Mouse (Mus musculus): Measurements from ENCODE around the gene Mrps6. TPM values are rescaled to one million over a fixed set of nuclear protein-coding genes. Genes with fewer than 3 reads are reported as not detected.

The Mrps6 gene
- polyA plus RNA-seq, 1 experiment = 323 TPM

- Histone ChIP-seq H3K79me3 (ENCODE audit: low read depth) (no peaks in the 10 kb centered on the region), H3K4me3 (ENCODE audit: insufficient read depth, poor library complexity, severe bottlenecking) (no peak overlapping the region), H3ac (ENCODE audit: control insufficient read depth, insufficient read length, low read depth) (no peak overlapping the region), H3K36me3 (ENCODE audit: control insufficient read depth, insufficient read depth) (no peaks in the 10 kb centered on the region), H3K27me3 (ENCODE audit: control insufficient read depth, insufficient read depth, insufficient read length) (peaks cover 4% of the 10 kb centered on the region), H3K79me2 (ENCODE audit: control insufficient read depth, insufficient read depth) (no peaks in the 10 kb centered on the region)
- no peak for TF ChIP-seq MAX (IDR thresholded peaks at IDR 0.05)
- no peak for TF ChIP-seq CTCF (IDR thresholded peaks at IDR 0.05; ENCODE audit: control insufficient read depth, insufficient read depth, insufficient read length)
- no peak for TF ChIP-seq MYOG (IDR thresholded peaks at IDR 0.05; ENCODE audit: control insufficient read depth, extremely low read depth, insufficient read length)
- no peak for TF ChIP-seq FOSL1 (IDR thresholded peaks at IDR 0.05; ENCODE audit: insufficient read depth, low read length, poor library complexity, severe bottlenecking)
- no peak for TF ChIP-seq MYOD1 (IDR thresholded peaks at IDR 0.05; ENCODE audit: control insufficient read depth, insufficient read length, low read depth)
- TF ChIP-seq CEBPB (IDR thresholded peaks at IDR 0.05; ENCODE audit: low read depth) = no peak
Measured at GRCm38 (mm10) chr16:92148367-92148728, 90.3 kb downstream of the Mrps6 start.

GRCm38 (mm10) chr16:92150975-92151374 lies 92.9 kb downstream of the Mrps6 start:
- H3K36me3 ChIP-seq (ENCODE audit: control insufficient read depth, insufficient read depth) = no peaks in the 10 kb centered on the region
- TF ChIP-seq CEBPB (IDR thresholded peaks at IDR 0.05; ENCODE audit: low read depth) (no peak), MYOD1 (IDR thresholded peaks at IDR 0.05; ENCODE audit: control insufficient read depth, insufficient read length, low read depth) (no peak), USF1 (IDR thresholded peaks at IDR 0.05; ENCODE audit: low read depth) (no peak), MYOG (IDR thresholded peaks at IDR 0.05; ENCODE audit: control insufficient read depth, extremely low read depth, insufficient read length) (no peak), FOSL1 (IDR thresholded peaks at IDR 0.05; ENCODE audit: insufficient read depth, low read length, poor library complexity, severe bottlenecking) (no peak), CTCF (IDR thresholded peaks at IDR 0.05; ENCODE audit: control insufficient read depth, insufficient read depth, insufficient read length) (no peak), MAX (IDR thresholded peaks at IDR 0.05) (no peak)
- H3K79me2 ChIP-seq (ENCODE audit: control insufficient read depth, insufficient read depth) = no peaks in the 10 kb centered on the region
- H3K4me3 ChIP-seq (ENCODE audit: insufficient read depth, poor library complexity, severe bottlenecking) = no peak overlapping the region
- H3K79me3 ChIP-seq (ENCODE audit: low read depth) = no peaks in the 10 kb centered on the region
- H3ac ChIP-seq (ENCODE audit: control insufficient read depth, insufficient read length, low read depth) = no peak overlapping the region
- H3K27me3 ChIP-seq (ENCODE audit: control insufficient read depth, insufficient read depth, insufficient read length) = peaks cover 4% of the 10 kb centered on the region

- H3K4me3 ChIP-seq (ENCODE audit: insufficient read depth, poor library complexity, severe bottlenecking) = no peak overlapping the region
- TF ChIP-seq MAX (IDR thresholded peaks at IDR 0.05) (no peak), CTCF (IDR thresholded peaks at IDR 0.05; ENCODE audit: control insufficient read depth, insufficient read depth, insufficient read length) (no peak), MYOD1 (IDR thresholded peaks at IDR 0.05; ENCODE audit: control insufficient read depth, insufficient read length, low read depth) (no peak), USF1 (IDR thresholded peaks at IDR 0.05; ENCODE audit: low read depth) (no peak), CEBPB (IDR thresholded peaks at IDR 0.05; ENCODE audit: low read depth) (no peak), MYOG (IDR thresholded peaks at IDR 0.05; ENCODE audit: control insufficient read depth, extremely low read depth, insufficient read length) (no peak), FOSL1 (IDR thresholded peaks at IDR 0.05; ENCODE audit: insufficient read depth, low read length, poor library complexity, severe bottlenecking) (no peak)
- H3K36me3 ChIP-seq (ENCODE audit: control insufficient read depth, insufficient read depth) = no peaks in the 10 kb centered on the region
- H3K79me2 ChIP-seq (ENCODE audit: control insufficient read depth, insufficient read depth) = no peaks in the 10 kb centered on the region
- no peak overlapping the region for H3ac ChIP-seq (ENCODE audit: control insufficient read depth, insufficient read length, low read depth)
- H3K79me3 ChIP-seq (ENCODE audit: low read depth) = no peaks in the 10 kb centered on the region
- no peaks in the 10 kb centered on the region for H3K27me3 ChIP-seq (ENCODE audit: control insufficient read depth, insufficient read depth, insufficient read length)
Measured at GRCm38 (mm10) chr16:92158021-92158455, 100.0 kb downstream of the Mrps6 start.

- Histone ChIP-seq H3K36me3 (ENCODE audit: control insufficient read depth, insufficient read depth) (no peaks in the 10 kb centered on the region), H3ac (ENCODE audit: control insufficient read depth, insufficient read length, low read depth) (no peak overlapping the region), H3K79me3 (ENCODE audit: low read depth) (no peaks in the 10 kb centered on the region), H3K79me2 (ENCODE audit: control insufficient read depth, insufficient read depth) (no peaks in the 10 kb centered on the region), H3K4me3 (ENCODE audit: insufficient read depth, poor library complexity, severe bottlenecking) (no peak overlapping the region), H3K27me3 (ENCODE audit: control insufficient read depth, insufficient read depth, insufficient read length) (no peaks in the 10 kb centered on the region)
- no peak for TF ChIP-seq FOSL1 (IDR thresholded peaks at IDR 0.05; ENCODE audit: insufficient read depth, low read length, poor library complexity, severe bottlenecking)
- no peak for TF ChIP-seq MYOD1 (IDR thresholded peaks at IDR 0.05; ENCODE audit: control insufficient read depth, insufficient read length, low read depth)
- TF ChIP-seq CTCF (IDR thresholded peaks at IDR 0.05; ENCODE audit: control insufficient read depth, insufficient read depth, insufficient read length) = no peak
- no peak for TF ChIP-seq MYOG (IDR thresholded peaks at IDR 0.05; ENCODE audit: control insufficient read depth, extremely low read depth, insufficient read length)
- no peak for TF ChIP-seq CEBPB (IDR thresholded peaks at IDR 0.05; ENCODE audit: low read depth)
- TF ChIP-seq USF1 (IDR thresholded peaks at IDR 0.05; ENCODE audit: low read depth) = no peak
- TF ChIP-seq MAX (IDR thresholded peaks at IDR 0.05) = no peak
Measured at GRCm38 (mm10) chr16:92158461-92159091, 100.5 kb downstream of the Mrps6 start.

- H3K4me3 ChIP-seq (ENCODE audit: insufficient read depth, poor library complexity, severe bottlenecking) = no peak overlapping the region
- no peaks in the 10 kb centered on the region for H3K27me3 ChIP-seq (ENCODE audit: control insufficient read depth, insufficient read depth, insufficient read length)
- no peak overlapping the region for H3ac ChIP-seq (ENCODE audit: control insufficient read depth, insufficient read length, low read depth)
- no peaks in the 10 kb centered on the region for H3K79me2 ChIP-seq (ENCODE audit: control insufficient read depth, insufficient read depth)
- no peak for TF ChIP-seq MYOD1 (IDR thresholded peaks at IDR 0.05; ENCODE audit: control insufficient read depth, insufficient read length, low read depth)
- no peak for TF ChIP-seq USF1 (IDR thresholded peaks at IDR 0.05; ENCODE audit: low read depth)
- TF ChIP-seq CEBPB (IDR thresholded peaks at IDR 0.05; ENCODE audit: low read depth) = no peak
- TF ChIP-seq MYOG (IDR thresholded peaks at IDR 0.05; ENCODE audit: control insufficient read depth, extremely low read depth, insufficient read length) = no peak
- TF ChIP-seq CTCF (IDR thresholded peaks at IDR 0.05; ENCODE audit: control insufficient read depth, insufficient read depth, insufficient read length) = no peak
- TF ChIP-seq MAX (IDR thresholded peaks at IDR 0.05) = no peak
- no peak for TF ChIP-seq FOSL1 (IDR thresholded peaks at IDR 0.05; ENCODE audit: insufficient read depth, low read length, poor library complexity, severe bottlenecking)
- H3K36me3 ChIP-seq (ENCODE audit: control insufficient read depth, insufficient read depth) = no peaks in the 10 kb centered on the region
- H3K79me3 ChIP-seq (ENCODE audit: low read depth) = no peaks in the 10 kb centered on the region
Measured at GRCm38 (mm10) chr16:92159114-92159513, 101.0 kb downstream of the Mrps6 start.

Other genes starting within 250 kb of the Mrps6 start
- 0.09 TPM for gene Gm49711, start within 50 bp of the Mrps6 start, polyA plus RNA-seq (2012; fragmentation: generic; extraction: Trizol)
- gene Slc5a3, start 52 bp downstream of the Mrps6 start, polyA plus RNA-seq (2012; fragmentation: generic; extraction: Trizol) = 6.3 TPM
- gene Kcne2, start 234.1 kb downstream of the Mrps6 start, polyA plus RNA-seq (2012; fragmentation: generic; extraction: Trizol) = not detected
- 82.4 TPM for gene Smim11, start 243.0 kb downstream of the Mrps6 start, polyA plus RNA-seq (2012; fragmentation: generic; extraction: Trizol)